Mouse (Mus musculus): ENCODE results near the gene Dmrt3.

DNA sequence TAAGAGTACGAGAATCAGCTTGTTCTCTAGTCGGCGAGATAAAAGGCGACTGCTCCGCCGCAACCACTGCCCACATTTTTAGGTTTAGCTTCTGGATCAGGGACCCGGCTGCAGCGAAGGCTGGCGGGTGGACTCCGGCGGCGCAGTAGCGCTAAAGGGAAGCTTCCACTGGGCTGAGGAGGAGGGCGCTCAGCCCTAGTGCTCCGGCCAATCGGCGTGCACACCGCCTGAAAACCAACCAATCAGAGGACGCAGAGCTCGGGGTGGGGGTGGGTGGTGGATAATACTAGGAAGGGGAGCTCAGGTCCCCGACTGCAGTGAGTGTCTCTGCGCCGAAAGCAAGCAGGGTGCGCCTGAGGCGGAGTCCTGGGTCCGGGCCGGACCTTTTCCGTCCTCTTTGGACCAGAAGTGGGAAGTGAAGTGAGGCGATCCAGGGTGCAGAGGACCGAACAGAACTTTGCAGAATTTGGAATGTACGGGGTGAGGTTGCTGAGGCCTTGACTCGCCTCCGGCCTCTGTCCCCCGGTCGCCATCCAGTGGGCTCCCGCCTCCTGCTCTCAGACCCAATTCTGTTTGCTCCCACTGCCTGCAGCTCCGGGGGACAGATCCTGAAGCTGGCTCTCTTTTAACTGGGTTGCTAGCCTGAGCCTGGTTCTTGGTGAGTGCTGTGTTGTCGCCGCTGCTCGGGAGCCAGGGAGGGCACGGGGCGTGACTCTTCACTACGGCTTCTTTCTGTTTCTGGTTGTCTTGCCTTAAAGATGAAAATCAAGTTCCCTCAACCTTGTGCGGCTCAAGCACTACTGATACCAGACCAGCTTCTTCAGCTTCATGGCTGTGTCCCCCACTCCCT lies 62.2 kb downstream of the Dmrt3 start, which contains the start of gene Dmrt2:
- TF ChIP-seq CTCF (IDR thresholded peaks at IDR 0.05; ENCODE audit: low read depth) (no peak), EP300 (IDR thresholded peaks at IDR 0.05; ENCODE audit: low read depth) (no peak)

Measured in liver, postnatal 0 days (tissue).